Mouse (Mus musculus) gastrocnemius, postnatal 25 days (tissue): ENCODE results near the gene Csrp1. TPM values are rescaled to one million over a fixed set of nuclear protein-coding genes. Genes with fewer than 3 reads are reported as not detected.

Experiments used
- DNase-seq: peaks from one replicate; pipeline ENCODE4 v3.0.0; 2022
- total RNA-seq, 2 experiments: library from RNA; stranded (reverse); gene quantifications; 1 replicate in 1 of 2; 2 replicates in 1 of 2; pipeline ENCODE4 v1.2.3; 2021

Csrp1 gene
- total RNA-seq, 2 experiments from 2014 or later: 24.8 to 41.1 TPM

DNA sequence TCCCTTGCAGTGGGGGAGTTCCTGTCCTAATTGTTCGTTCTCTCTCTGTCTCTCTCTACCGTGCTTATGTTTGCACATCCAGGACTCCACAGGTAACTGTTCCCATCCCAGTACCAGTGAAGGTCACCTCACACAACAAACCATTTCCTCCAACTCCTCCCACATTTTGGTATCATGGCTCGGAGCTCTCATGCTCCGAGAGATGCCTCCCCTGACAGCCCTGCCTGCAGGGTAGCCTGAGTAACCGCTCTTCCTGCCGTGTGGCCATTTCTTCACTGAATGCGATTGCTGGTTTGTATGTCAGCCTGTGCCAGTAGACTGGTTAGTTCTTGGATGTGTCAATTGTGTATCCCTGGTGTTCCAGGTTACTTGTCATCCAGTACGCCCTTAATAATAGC, 51.7 kb downstream of the Csrp1 start:
- no peak for DNase-seq

DNA sequence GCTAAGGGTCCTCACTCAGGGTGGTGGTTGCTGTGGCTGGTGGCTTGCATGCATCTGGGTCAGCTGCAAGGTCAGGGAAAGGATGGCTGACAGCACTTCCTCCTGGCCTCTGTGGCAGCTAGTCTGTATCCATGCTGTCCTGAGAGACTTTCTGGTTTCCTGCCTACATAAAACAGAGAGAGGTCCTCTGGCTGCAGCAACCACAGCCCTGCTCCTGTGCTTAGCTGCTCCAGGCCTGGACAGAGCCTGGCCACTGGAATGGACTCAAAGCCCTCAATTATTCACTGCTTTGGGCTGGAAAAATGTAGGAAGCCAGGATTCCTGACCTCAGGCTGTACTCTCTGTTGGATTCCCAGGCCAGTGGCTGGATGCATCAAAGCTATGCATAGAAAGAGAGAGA, 56.7 kb downstream of the Csrp1 start:
- peak; percentile 47 for DNase-seq

DNA sequence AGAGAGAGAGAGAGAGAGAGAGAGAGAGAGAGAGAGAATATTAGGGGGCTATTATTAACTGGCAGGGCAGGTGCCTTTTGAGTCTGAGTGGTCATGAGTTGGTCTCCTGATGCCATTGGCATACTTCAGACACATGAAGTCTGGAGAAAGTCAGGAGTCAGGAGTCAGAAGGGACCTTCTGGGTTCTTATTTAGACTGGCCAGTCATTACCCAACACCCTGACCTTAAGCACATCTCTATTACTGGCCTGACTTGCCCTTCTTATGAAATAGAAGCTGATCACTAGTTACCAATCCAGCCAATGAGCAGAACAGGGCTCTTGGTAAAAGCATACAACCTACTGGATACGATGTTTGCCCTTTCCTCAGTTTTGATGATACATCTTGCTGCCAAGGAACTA, 57.2 kb downstream of the Csrp1 start:
- no peak for DNase-seq

DNA sequence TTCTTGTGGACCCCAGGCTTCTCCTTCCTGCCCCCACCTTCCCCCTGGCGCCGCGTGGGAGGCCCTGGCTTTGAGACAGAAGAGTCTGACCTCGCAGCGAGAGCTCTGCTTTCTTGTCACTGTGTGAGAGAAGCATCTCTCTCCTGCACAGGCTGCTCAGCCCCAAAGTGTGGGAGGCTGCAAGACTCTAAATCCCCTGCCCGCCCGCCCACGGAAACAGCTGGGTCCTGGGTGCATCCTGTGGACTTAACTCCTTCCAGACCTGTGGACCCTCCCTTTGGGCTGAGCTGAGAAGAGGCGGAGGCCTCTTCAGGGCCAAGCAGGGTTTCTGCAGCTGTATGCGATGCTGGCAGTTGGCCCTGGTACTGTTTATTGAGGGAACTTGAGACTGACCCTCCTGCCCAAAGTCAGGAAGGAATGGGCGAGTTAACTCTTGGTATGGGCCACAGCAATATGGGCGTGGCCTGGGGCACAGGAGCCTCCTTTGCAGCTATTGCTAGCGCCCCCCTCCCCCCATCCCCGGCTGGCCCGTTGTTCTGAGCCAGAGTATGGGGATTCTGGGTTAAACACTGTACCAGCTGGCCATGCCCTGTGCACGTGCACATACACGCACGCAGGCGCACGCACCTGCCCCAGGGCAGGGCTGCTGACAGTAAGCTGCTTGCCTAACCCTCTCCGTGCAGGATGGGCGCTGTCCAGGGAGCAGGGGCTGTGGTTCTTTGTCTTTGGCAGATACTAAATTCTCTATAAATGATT, 59.1 kb downstream of the Csrp1 start, which contains the start of gene Tnni1:
TSS of gene Tnni1 (plus strand) at position 655 of the 756 bp plus-strand sequence.
- DNase-seq: peak; percentile 53

DNA sequence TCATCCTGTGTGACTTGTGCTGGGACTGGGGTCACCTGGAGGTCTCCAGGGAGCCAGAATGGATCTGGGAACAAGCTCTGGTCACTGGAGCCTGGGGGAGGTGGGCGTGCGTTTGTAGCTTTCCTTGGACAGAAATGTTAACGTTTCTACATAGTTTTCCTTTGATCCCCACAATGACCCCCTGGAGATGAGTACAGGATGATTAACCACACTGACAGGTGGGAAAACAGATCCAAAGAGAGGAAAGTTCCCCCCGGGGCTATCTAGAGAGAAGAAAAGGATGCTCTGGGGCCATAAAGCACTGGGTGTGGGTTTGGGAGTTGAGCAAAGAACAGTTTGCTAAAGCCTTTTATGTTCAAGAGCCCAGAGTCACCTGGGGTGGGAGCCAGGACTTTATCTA, 60.8 kb downstream of the Csrp1 start:
- DNase-seq: no peak

DNA sequence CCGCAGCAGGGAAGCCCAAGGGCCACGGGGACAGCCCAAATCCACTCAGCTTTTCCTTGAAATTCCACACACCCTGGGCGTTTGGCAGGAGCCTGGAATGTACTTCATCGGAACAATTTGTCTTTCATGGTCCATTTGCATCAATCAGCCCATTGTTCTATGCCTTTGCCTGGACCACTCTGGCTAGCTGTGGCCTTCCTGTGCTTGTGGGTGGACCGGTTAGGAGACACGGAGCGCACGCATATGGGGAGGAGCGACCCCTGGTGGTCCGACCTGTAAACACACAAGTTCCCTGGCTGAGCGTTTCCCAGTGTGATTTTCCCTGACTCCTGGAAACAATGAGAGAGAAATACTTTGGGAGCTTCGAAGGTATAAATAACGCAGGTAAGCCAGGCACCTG, 61.4 kb downstream of the Csrp1 start:
- peak; percentile 63 for DNase-seq

DNA sequence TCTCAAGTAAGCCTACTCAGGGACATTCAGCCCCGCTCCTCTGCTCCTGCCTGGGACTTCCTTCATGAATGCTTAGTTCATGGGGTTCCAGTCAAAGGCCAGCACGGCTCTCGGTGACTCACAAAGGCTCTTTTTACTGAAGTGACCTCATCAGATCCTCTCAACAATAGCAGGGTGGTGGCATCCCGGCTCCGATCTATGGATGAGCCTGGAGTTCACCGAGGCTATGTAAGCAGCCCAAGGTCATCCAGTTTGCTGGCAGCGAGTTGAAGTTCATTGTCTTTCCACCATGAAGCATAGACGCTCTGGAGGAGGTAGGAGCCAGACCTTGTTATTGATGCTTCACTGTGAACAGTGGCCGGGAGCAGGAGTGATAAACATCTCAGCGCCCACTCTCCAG, 63.0 kb downstream of the Csrp1 start:
- no peak for DNase-seq

DNA sequence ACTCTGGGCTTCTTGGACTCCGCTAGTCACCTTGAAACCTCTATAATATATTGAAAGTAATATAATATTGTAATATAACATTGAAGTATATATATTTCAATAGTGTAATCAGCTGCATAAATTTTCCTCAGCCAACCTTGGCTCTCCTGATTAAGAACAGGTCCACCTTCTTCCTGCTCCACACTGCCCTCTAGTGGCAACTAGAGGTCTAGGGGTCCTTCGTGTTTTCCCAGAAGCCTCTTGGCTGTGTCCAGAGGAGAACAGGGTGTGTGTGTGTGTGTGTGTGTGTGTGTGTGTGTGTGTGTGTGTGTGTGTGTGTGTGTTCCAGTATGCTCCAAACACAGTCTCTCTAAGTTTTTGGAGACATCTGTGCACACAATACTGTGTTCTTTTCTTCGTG, 67.9 kb downstream of the Csrp1 start:
- DNase-seq: peak; percentile 62

DNA sequence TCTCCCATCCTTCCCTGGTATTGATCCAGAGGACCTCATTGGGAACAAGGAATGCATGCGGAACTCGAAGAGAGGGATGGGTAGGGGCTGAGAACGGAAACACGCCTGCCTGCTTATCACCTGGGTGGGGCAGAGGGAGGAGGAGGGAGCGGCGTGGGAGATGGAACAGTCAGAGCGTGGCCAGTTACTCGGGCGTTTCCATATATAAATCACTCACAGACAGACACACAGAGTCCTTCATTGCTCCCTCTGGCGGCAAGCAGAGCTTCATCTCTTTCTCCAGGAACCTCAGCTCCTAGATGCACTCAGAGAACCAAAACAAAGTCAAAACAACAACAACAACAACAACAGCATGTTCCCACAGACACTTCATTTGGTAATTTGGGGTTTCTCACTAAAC, 68.8 kb downstream of the Csrp1 start:
- no peak for DNase-seq

DNA sequence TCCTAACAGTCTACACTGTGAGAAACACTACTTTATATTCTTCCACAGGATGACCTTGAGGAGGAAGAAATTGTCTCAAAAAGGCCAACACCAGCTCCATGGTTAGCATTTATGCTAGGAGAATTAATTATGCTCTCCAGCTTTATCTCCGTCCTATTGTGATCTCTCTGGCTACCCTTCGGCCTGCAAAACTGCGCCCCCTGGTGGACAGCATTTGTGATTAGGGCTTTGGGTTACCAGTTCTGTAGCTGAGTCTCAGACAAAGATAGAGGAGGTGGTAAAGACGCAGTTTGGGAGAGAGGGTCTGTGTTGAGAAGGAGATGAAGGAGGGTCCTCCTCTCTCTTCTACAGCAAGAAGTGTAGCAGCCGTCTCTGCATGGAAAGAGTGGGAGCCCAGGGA, 70.0 kb downstream of the Csrp1 start:
- DNase-seq: peak; percentile 35

DNA sequence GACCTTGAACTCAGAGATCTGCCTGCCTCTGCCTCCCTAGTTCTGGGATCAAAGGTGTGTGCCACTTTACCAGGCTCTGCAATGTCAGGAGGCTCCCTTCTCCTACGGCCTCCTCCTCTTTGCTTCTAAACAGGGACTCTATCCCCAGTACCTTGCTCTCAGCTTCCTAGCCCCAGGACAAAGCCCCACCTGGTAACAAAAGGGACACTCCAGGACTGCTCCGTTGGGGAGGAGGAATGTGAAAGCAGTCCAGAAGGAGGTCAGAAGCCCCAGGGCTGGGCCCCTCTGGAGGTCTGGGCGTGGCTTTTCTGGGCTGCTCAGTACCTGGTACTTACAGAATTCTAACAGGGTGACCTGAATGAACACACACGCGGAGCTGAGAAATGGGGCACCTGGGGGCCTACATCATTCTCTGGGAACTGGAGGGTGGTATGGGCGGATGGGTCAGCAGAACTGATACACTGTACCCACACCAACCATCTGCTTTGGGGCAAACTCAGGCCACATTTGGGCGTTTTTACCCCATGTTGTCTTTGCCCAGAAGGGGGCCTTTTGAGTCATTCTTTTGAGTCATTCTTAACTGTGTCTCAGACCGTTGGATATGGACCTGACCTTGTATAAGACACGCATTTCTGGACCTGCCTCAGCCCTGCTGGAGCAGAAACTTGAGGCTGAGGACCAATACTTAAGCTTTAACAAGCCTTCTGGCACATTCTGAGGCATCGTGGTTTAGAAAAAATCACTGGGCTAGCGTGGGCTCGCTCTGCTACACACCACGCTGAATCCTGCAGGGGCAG, 72.5 kb downstream of the Csrp1 start:
- DNase-seq: no peak

DNA sequence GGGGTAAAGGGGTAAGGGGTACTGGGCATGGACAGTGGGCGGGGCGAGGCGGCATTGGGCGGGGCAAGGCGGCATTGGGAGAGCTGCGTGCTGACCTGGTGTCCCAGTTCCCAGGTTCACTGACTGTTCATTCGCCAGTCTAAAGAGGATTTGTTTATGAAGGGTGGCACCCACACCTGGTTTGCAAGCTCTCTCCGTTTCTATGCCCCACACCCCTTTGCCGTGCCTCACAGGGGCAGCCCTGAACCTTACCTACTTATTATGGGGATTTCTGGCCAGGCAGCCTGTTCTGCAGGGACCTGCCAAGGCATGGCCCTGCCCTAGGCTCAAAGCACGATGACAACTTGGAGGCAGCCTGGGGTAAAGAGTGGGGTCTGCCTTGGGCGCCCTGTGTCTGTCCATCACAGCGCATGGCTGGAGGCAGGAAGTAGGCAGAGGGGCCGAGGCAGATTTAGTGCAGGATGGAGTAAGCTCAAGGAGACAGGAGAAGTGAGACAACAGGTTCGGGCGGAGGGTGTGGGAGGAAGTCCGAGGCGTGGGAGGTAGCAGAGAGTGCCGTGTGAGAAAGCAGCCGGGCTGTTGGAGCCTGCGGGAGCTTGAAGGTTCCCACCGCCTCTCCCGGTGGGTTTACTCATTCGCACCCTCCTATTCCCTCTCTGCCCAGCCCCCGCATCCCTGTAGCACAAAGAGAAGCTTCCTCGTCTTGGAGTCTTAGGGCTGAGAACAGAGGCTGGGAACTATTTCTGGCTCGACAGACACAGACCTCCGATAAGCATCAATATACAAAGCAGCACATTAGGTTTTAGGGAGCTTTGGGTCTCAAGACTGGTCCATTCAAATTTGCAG, 73.7 kb downstream of the Csrp1 start:
- no peak for DNase-seq

DNA sequence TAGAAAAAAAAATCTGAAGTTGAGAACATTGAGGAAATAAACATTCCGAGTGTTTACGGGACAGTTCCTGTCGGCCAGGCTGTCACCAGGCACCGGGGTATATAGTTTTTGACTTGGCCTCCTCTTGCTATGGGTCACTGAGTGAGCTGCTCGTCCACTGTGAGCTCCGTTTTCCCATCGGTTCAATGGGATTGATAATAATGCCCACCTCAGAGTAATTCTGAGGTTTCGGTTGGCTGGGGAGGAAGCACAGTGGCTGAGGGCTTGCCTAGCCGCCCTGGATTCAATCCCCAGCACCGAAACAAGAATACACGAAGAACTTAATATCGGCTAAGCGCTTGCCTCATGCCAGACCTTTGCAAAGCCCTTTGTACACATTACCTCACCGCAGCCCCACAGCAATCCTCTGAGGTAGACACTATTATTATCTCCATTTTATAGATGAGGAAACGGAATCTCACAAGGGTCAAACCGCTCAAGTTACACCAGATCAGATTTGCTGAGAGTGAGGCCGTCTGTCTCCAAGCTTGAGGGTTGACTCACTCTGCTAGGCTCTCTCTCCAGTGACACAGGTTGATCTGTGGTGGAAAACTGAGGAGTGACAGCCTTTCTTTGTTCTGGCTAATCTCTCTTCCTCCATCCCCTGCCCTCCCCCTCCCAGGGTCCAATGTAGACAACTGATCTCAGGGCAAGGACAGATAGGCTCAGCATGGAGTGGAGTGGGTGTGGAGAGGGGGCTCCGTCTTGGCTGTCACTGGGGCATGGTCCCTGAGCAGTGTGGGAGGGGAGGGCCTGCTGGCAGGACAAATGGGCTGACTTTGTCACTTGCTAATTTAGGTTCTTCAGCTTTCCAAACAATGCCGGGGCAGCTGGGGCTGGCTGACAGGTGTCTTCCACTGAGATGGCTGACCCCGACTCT, 74.6 kb downstream of the Csrp1 start:
- no peak for DNase-seq

DNA sequence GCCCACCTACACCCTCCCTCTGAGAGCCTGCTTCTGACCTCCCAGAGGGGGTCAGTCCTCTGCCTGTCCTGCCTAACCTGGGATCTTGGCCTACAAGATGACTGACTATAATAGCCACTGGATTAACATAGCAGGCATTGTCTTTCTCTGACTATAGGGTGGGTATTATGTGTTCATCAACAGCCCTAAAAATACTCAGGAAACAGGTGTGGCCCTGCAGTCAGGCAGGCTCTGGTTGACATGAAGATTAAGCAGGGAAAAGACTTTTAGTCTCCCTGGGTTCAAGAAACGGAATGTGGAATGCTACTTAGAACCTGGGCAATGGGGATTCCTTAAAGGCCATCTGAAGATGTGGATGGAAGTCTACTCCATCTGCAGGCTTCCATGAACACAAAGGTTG, 78.6 kb downstream of the Csrp1 start:
- DNase-seq: no peak

DNA sequence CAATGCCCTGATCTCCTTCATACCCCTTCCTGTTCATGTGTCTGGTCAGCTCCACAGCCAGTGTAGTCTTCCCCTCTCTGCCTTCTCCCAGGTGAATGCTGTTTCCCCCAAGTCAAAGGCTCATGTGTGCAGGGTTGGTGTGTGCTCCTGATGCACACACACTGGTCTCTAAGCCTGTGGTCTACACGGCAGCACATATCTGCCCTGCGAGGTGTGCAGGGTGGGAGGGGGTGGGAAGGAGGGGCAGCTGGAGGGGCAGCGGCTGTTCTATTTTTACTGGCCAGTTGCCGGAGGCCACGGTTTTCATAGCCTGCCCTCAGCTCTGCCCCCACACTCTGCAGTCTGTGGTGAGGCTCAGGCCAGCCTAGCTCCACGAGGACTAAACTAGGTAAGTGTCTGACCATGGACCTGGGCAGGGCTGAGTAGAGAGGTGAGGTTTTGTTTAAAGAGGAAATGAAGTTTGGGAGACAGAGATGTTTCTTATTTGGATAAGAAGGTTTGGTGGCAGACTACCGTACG, 79.3 kb downstream of the Csrp1 start:
- DNase-seq: no peak

DNA sequence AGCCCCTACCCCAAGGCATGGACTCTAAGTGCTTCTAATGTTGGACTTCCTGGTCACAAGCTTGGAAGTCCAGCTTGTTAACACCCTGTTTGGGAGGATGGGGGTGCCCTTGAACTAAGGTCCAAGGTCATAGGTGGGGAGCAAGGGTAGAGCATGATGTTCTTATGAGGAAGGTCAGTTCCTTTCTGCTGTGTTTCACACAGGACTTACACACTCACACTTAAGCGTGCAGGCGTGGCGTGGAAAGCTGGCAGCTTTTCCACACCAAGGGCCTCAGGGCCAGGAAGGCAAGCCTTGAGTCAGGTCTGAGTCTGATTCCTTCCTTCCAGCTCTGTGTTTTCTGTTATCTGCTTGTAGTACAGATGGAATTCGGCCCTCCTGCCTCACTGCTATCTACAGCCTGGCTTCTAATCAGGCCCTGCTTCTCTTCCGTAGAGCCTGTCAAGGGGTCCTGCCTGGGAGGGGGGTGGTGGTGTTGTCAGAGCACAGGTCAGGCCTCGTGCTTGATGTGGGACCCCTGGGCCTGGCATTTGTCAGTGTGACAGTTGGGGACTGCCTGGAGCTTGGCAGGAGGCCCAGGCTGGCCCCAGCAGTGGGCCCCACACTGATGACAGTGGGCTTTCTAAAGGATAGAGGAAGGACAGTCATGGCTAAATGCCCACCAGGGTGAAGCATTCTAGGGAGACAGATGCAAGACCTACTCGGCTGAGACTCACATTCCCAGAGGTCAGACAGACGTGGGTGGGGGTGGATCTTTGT, 80.5 kb downstream of the Csrp1 start:
- no peak for DNase-seq
